Mouse (Mus musculus) embryonic fibroblast, embryonic 13.5 days (primary cell): ENCODE measurements around the gene Nf1. TPM values are rescaled to one million over a fixed set of nuclear protein-coding genes. Genes with fewer than 3 reads are reported as not detected.

Source experiments
- H3K27ac ChIP-seq: 2 replicates; pipeline ENCODE4 v1.5.1; 2012; ENCODE audit warnings: low read length, control low read depth, inconsistent platforms; ENCODE audit not compliant: insufficient read depth
- H3K4me1 ChIP-seq: 2 replicates; pipeline ENCODE4 v1.6.1; 2011; ENCODE audit warnings: low read length; ENCODE audit not compliant: control insufficient read depth, insufficient read depth
- H3K4me3 ChIP-seq: 2 replicates; pipeline ENCODE4 v1.5.1; 2011; ENCODE audit warnings: mild to moderate bottlenecking, control low read depth, low read length; ENCODE audit not compliant: insufficient read depth
- CTCF ChIP-seq: IDR thresholded peaks from 2 replicates; pipeline ENCODE4 v1.5.1; 2011; ENCODE audit warnings: mild to moderate bottlenecking, control low read depth, low read length, moderate library complexity, borderline replicate concordance; ENCODE audit not compliant: insufficient read depth
- POLR2A ChIP-seq: IDR thresholded peaks from 2 replicates; pipeline ENCODE4 v1.6.1; 2011; ENCODE audit warnings: low read depth, mild to moderate bottlenecking, control low read depth, low read length, moderate library complexity
- polyA plus RNA-seq: library from polyadenylated mRNA; stranded (reverse); fragments of >200 nt; gene quantifications from 2 replicates; pipeline ENCODE4 v1.2.4, GENCODE M21; 2011; ENCODE audit warnings: low read depth; ENCODE audit not compliant: missing spikeins, insufficient read length

Nf1 gene
- polyA plus RNA-seq, 1 experiment = 65.2 TPM

DNA sequence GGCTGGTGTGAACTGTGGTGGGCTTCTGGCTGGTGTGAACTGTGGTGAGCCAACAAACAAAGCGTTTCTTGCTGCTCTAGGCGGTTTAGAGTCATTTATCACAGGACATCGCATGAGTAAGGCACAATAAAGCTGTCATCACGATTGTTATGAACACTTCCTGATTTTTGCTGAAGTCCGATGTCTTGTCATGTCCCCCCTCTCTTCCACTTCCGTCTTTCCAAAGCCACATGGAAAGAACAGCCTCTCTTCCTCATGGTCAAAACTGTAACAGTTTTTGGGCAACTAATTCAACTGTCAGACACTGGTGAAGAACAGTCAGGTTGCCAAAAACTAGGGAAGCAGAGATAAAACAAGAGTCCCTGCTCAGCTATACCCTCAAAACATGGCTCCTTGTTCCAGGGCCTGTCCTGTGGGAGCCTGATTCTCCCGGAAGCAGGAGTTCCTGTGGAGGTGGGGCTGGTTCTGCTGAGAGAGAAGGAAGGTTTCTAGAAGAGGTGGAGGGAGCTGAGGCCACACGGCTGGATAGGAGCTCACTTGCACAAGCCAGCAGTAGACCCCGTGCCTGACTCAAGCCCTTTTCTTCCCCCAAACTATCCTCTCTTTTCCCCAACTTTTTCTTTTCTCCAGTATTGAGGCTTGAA lies 33.7 kb upstream of the Nf1 start:
- H3K27ac ChIP-seq = peak overlapping the region; percentile 95
- peaks cover 15% of the 10 kb centered on the region; the same call in 1 of the 2 replicates for H3K4me1 ChIP-seq
- TF ChIP-seq POLR2A = no peak
- TF ChIP-seq CTCF = no peak
- H3K4me3 ChIP-seq = no peak overlapping the region

DNA sequence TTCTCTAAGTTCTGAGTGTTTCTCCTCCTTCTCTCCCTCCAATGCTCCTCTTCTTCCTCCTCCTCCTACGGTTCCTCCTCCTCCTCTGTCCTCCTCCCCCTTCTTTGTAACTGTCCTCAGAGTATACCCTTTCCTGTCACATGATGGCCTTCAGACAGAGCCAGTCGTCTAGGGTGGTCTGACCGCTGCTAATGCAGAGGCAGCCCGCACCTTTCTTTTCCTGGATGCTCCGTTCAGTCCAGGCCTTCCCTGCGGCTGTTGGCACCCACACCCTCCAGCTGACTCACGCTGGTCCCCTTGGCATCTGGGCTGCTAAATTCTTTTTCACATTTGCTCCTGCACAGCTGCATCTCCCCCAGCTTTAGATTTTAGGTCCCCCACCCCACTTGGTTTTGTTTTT lies 33.0 kb upstream of the Nf1 start:
- Histone ChIP-seq H3K4me3 (no peak overlapping the region), H3K27ac (peak overlapping the region; percentile 95), H3K4me1 (peaks cover 15% of the 10 kb centered on the region; the same call in 1 of the 2 replicates)
- TF ChIP-seq POLR2A (peak; percentile 51; the same call in 1 of the 2 replicates), CTCF (no peak)

DNA sequence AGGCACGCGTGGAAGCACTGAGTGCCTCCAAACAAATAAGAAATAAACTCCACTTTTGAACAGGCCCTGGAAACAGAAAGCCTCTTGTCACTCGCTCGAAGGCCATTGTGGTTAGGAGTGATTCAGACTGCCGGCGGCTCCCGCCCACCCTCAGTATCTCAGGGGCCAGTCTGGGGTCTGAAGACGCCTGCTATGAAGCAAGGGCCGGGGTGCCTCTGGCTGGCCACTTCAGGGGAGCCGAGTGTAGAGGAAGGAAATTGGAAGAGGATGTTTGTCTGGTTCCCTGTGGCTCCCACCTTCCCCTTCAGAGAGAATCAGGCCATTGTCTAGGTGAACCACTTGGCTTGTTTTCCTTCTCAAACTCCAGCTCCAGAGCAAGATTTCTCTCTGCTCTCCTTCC lies 32.5 kb upstream of the Nf1 start:
- TF ChIP-seq POLR2A = no peak
- TF ChIP-seq CTCF = no peak
- Histone ChIP-seq H3K4me3 (no peak overlapping the region), H3K4me1 (peaks cover 15% of the 10 kb centered on the region; the same call in 1 of the 2 replicates), H3K27ac (peak overlapping the region; percentile 95)

DNA sequence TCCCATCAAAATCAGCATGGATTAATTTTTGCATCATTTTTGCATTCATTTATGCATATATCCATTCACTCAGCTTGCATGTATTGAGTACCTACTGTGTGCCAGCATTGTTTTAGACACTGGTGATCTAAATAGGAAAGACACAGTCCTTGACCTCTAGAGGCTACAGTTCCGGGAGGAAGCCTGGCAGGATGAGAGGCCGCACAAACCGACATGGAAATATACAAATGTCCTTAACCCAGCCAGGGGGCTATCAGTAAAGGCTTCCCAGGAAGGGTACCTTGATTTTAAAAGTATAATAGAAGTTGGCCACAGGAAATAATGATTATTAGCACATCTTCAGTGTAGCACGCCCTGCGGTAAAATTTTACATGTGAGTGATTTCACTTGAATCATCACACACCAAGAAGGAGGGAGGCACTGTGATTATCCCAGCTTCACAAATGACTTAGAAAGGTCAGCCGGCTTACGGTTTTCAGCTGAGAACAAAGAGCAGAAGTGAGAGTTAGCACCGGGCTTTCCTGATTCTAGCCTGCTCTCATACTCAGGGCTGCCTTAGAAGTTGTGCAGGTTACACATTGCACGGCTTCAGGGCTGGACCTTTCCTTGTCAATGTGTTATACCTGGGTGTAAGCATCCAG lies 31.8 kb upstream of the Nf1 start:
- TF ChIP-seq CTCF = no peak
- TF ChIP-seq POLR2A = no peak
- H3K27ac ChIP-seq = peak overlapping the region; percentile 95
- H3K4me1 ChIP-seq = peaks cover 15% of the 10 kb centered on the region; the same call in 1 of the 2 replicates
- no peak overlapping the region for H3K4me3 ChIP-seq

DNA sequence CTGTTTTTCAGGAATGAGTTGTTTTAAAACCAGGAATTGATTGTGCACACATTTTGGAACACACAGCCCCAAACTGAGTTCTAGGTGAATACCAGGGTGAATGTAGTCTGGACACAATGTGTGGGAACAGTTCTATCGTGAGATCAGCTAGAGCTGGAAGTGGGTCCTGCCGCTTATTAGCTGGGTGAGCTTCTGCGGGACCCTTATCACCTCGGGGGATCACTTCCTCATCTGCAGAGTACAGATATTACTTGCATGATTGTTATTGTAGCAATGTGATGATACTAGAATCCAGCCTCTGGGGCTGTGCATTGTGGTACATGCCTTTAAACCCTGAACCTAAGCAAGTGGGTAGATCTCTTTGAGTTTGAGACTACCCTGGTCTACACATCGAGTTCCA lies 29.0 kb upstream of the Nf1 start:
- H3K4me1 ChIP-seq = peaks cover 12% of the 10 kb centered on the region; the same call in 1 of the 2 replicates
- no peak overlapping the region for H3K4me3 ChIP-seq
- H3K27ac ChIP-seq = no peak overlapping the region
- no peak for TF ChIP-seq CTCF
- TF ChIP-seq POLR2A = no peak

DNA sequence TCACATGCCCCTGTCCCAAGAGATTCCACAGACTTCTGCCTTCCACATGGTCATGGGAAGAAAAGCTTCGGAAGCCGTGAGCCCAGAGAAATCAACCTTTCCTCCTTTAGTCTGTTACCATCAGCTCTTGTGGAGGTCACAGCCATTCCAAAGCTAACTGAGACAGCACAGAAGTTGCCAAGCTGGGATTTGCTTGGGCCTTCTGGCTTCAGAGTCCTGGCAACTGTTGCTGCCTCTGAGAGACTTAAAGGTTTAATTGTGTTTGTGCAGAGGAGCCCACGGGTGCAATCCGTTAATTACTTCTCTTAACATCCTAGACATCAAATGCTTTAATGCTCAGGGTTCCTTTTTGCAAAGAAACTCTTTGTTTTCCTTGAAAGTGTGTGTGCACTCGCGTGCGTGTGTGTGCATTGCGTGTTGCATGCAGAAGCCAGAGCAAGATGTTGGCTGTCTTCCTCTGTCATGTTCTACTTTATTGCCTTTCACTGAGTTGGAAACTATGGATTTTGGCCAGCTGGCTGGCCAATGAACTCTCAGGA lies 22.6 kb upstream of the Nf1 start:
- Histone ChIP-seq H3K27ac (no peak overlapping the region), H3K4me3 (no peak overlapping the region), H3K4me1 (no peaks in the 10 kb centered on the region)
- TF ChIP-seq CTCF = no peak
- TF ChIP-seq POLR2A = no peak

DNA sequence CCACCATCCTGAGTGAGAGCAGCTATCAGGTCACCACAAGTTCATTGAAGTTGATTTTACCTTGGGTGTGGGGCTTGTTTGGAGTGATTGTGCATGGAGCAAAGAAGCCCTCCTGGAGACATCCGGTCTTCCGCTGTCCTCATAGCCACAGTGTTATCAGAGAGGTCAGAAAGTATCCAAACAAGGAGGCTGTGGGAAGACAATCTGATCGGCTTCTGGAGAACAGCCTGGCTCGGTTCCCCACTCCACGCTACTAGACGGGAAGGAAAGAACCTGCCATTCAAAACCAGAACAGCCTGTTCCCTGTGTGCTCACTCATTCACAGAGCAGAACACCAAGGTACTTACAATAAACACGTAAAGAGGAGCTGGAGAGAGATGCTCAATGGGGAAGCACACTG lies 19.7 kb upstream of the Nf1 start:
- Histone ChIP-seq H3K27ac (no peak overlapping the region), H3K4me1 (no peaks in the 10 kb centered on the region), H3K4me3 (no peak overlapping the region)
- TF ChIP-seq POLR2A (no peak), CTCF (no peak)

DNA sequence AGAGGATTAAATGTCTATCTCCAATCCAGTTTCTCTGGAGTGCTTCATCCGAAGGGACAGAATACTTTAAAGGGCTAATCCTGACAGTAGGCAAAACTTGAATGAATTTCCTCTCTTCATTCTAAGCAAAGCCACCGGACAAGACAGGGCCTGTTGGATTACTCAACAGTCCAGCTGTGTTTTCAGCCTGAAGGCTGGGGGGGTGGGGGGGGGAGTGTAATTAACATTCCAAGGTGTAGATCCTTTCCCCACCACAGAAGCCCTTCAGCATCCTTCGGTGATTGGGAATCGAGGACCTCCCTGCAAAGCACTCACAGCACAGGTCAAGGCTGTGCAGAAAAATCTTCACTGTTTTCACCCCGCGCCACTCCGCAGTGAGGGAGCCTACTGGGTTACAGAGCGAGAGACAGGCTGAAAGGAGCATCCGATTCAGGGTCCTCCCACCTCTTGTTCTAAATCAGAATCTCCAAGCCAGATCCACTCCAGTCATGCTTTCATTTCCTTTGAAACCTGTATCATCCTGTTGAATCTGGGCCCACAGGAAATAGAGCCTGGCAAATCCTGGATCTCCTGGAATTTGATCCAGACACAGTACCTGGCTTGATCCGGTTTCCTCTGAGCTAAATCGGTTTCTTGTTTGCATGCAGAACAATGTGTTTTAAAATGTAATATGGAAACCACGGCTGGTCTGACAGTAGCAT lies 15.4 kb upstream of the Nf1 start:
- TF ChIP-seq POLR2A = no peak
- TF ChIP-seq CTCF = no peak
- H3K27ac ChIP-seq = no peak overlapping the region

DNA sequence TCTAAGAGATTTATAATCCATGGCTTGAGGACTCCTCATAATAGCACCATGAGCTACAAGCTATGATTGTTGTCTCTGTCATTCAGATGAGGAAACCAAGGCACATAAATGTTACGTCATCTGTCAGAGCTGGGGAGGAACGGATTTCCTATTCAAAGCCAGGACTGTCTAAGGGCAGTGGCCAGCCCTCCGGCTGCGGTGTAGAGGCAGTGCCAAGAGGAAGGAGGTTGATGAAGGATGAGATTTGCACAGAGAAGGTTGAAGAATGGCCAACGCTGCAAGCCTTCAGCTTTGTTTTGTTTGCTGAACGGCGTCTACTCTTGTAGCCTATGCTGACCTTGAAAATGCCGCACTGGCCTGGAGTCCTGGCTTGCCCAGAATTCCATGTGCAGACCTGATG lies 13.8 kb upstream of the Nf1 start:
- TF ChIP-seq CTCF (no peak), POLR2A (no peak)
- H3K27ac ChIP-seq = no peak overlapping the region
- no peak overlapping the region for H3K4me3 ChIP-seq
- H3K4me1 ChIP-seq = no peaks in the 10 kb centered on the region

More for the DNA sequence above, 15.4 kb upstream of the Nf1 start:
- no peaks in the 10 kb centered on the region for H3K4me1 ChIP-seq
- no peak overlapping the region for H3K4me3 ChIP-seq

DNA sequence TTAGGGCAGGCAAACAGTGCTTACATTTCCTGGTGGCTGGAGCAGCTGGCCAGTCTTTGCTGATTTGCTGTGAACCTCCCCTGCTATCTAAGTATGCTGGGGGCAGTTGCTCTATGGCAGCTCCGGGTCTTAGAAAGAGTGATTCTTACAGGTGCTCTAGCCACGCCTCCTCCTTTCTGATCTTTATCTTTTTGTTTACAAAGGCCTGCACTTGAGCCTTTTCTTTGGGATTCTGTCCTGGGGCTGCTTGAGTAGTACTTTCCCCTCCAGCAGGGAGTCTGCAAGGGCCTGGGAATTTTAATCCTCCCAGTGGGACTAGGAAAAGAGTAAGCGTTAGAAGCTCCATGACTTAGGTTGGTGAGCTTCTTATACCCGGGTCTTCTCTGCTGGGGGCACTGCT lies 12.4 kb upstream of the Nf1 start:
- TF ChIP-seq CTCF (no peak), POLR2A (no peak)
- Histone ChIP-seq H3K4me1 (no peaks in the 10 kb centered on the region), H3K4me3 (no peak overlapping the region), H3K27ac (no peak overlapping the region)
